Mouse (Mus musculus) splenic B cell, adult 2 months (primary cell): ENCODE data around the gene Ankrd7.
"Not testable (repeated sequence)": the region's sequence is repeated elsewhere in the genome, so short reads cannot be mapped to it uniquely, and the experiment has no call there.

Source experiments
- DNase-seq: peaks from one replicate; pipeline ENCODE4 v3.0.0-alpha.2; 2011; ENCODE audit warnings: low read depth, low spot score
- H3K27me3 ChIP-seq: 2 replicates; pipeline ENCODE4 v1.6.1; 2012; ENCODE audit warnings: mild to moderate bottlenecking, low read length, moderate library complexity, mixed read lengths; ENCODE audit not compliant: control insufficient read depth, poor library complexity, insufficient read depth, severe bottlenecking
- H3K36me3 ChIP-seq: 2 replicates; pipeline ENCODE4 v1.6.1; 2012; ENCODE audit warnings: mild to moderate bottlenecking, low read length, moderate library complexity, mixed read lengths; ENCODE audit not compliant: control insufficient read depth, poor library complexity, insufficient read depth, severe bottlenecking

Ankrd7 gene

DNA sequence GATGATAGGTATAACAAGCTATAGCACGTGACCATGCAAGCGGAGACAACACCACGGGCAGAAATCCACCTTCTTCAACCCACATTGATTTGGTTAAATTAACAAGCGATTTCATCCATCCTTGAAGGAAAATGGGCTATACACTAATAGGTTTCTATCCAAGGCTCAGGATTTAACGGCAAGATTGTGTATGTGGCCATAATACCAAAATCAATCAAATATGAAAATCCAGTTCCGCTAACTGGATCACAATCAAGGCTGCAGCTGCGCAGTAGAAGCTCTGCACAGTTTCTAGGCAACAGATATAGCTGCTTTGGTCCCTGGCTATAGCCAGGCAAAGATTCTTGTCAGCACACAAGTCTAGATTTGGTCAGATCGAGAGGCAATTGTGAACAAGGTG lies at the start of gene Ankrd7:
Ankrd7 (plus strand) TSS at position 301 of the 400 bp plus-strand sequence.
- H3K27me3 ChIP-seq = no peaks in the 10 kb centered on the region
- DNase-seq = no peak

DNA sequence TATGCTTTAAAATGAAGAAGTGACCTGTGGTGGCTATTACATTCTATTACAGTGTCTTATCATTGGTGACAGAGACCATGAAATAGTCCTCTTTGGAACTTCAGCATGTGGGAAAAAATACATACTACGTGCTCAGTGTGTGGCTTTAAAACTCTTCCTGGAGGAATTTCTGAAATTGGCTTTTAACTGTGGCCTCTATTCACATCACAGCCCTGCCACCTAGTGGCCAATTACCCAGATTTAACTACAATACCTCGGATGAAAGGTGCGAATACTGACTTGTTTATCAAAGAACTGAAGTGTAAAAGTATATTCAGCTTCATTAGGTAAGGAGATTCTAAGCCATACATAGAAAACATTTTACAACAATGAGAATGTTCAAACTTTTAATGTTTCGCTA lies 46.8 kb upstream of the Ankrd7 start:
- peak; percentile 20 for DNase-seq
- H3K36me3 ChIP-seq = no peaks in the 10 kb centered on the region
- H3K27me3 ChIP-seq = no peaks in the 10 kb centered on the region; the same call in 1 of the 2 replicates

More for the DNA sequence above, at the start of gene Ankrd7:
- H3K36me3 ChIP-seq = no peaks in the 10 kb centered on the region

DNA sequence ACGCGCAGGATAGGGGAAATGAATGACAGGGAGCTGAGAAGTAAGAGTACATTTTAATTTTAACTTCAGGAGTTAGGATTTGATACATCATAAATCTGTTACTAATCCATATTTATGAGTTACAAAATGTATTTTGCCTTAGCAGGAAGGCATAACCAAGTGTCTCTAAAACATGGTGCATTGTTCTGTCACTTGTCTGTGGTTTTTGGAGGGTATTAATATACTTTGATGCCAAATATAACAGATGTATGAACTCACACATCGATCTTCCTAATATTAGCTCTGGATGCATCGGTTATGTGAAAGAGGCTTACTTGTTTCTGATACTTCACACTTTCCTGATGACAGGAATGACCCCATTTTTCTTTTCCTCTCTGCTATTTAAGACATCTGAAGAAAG lies 45.9 kb upstream of the Ankrd7 start:
- Histone ChIP-seq H3K36me3 (no peaks in the 10 kb centered on the region), H3K27me3 (no peaks in the 10 kb centered on the region; the same call in 1 of the 2 replicates)
- no peak for DNase-seq

DNA sequence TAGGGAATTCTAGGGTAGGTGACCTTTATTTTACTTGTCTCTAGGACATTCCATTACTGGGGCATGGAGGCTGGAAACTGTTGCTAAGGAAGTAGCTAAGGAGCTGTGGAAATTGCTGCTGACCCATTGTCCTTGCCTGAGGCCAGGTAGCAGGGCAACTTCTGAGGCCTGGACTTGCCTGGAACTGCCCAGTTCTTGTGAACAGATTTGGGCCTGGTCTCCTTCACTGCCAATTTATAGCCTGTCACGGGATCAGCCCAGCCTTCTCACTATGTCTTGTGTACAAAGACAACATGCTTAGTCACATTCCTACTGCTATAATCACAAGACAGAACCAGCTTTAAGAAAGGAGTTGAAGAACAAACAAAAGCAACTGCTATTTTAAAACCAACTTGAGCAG lies 43.3 kb upstream of the Ankrd7 start:
- no peak for DNase-seq
- Histone ChIP-seq H3K27me3 (no peaks in the 10 kb centered on the region; the same call in 1 of the 2 replicates), H3K36me3 (no peaks in the 10 kb centered on the region)

DNA sequence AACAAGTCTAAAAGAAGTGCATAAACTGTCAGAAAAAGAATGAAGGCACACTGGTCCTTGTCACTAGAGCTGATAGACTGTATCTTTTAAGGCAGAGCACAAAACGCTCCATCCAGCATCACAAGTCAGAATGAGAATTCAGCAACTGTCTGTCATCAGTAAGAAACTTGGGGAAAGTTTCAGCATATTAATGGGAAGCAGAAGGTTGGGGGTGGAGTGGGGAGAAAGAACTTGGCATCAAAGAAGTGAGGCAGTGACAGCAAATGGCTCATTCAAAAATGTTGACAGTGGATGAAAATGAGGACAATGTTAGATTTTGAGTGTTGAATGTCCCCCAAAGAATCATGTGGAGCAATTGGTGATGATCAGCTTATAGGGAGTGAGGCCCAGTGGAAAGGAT lies 33.2 kb upstream of the Ankrd7 start:
- Histone ChIP-seq H3K27me3 (no peaks in the 10 kb centered on the region), H3K36me3 (no peaks in the 10 kb centered on the region)
- no peak for DNase-seq

DNA sequence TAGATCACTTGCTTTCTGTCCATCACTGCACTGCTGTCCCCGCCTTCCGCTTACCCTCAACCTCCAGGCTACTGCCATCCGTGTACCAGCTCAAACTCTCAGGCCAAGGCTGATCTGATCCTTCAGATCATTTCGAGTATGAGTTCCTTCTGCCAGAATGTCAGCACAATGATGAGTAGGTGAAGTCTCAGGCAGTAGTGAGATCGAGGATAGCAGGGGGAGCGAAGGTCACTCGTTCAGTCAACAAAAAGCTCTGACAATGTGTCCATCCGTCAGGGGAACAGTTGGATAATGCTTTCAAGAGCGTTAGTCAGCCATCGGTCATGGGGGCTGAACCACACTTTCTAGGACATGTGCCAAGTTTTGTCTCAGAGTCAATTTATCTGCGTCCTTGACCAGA lies 21.6 kb upstream of the Ankrd7 start:
- not testable (repeated sequence) for H3K36me3 ChIP-seq, DNase-seq, H3K27me3 ChIP-seq

DNA sequence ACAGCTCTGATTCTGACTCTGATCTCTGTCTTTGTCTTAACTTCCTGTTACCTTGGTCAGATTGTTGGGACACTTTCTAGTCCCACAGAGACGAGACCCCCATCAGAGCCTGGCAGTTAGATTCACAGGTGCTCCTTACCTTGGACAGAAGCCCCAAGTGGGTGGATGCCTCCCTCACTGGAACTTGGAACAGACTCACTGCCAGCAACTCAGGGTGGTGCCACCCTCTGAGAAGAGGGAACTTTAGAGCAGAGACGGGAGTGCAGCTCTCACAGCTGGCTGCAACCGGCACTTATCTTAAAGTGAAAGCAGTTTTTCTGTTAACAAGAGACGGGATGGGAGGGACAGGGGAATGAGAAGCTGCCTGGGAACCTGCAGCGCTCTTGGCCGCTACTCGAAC lies 20.5 kb upstream of the Ankrd7 start:
- H3K36me3 ChIP-seq, DNase-seq, H3K27me3 ChIP-seq: not testable (repeated sequence)

DNA sequence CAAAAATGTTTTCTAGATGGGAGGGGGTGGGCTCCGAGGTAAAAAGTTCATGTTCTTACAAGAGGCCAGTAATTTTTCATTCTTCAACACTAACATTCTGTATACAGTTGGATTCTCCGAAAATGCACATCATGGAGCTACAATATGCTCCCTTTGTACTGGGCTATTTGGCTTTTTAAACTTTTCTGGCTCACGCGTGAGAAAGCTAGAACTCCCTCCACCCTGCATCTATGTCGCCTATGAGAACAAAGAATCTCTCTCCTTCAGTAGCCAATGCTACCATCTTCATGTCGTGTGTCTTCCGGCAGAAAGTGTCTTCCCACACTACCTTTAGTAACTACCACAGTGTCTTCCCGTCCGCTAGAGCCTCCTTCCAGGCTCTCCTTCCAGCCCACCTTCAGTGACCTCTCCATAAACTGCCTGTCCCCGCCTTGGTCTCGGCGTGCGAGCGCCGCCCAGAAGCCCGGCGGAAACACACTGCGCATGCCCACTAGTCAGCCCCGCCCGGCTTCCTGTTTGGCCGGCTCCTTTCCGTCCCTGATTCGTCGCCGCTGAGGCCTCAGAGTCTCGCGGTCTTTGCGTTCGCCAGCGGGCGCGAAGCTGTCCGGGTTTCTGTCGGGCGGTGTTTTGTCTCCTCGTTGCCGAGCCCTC lies 17.9 kb upstream of the Ankrd7 start, which contains the start of gene Lsm8:
Lsm8 (plus strand) TSS at position 529 of the 651 bp plus-strand sequence.
- peak; percentile 96 for DNase-seq
- H3K36me3 ChIP-seq = no peaks in the 10 kb centered on the region
- no peaks in the 10 kb centered on the region for H3K27me3 ChIP-seq

DNA sequence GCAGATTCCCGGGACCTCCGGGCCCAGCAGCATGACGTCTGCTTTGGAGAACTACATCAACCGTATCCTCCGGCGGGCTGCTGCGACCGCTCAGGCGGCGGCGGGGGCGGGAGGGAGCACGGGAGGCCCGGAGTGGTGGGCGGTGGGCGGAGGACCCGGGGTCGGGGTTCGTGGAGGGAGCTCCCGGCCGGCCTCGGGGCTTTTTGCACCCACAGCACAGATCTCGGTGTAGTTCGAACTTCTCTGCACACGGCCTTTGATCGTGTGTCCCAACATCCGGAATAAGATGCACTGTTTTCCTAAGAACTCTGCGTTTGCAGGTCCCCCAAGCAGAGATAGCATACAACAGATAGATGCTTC lies 17.4 kb upstream of the Ankrd7 start:
- no peaks in the 10 kb centered on the region for H3K27me3 ChIP-seq
- peaks cover 2% of the 10 kb centered on the region; the same call in 1 of the 2 replicates for H3K36me3 ChIP-seq
- no peak for DNase-seq

DNA sequence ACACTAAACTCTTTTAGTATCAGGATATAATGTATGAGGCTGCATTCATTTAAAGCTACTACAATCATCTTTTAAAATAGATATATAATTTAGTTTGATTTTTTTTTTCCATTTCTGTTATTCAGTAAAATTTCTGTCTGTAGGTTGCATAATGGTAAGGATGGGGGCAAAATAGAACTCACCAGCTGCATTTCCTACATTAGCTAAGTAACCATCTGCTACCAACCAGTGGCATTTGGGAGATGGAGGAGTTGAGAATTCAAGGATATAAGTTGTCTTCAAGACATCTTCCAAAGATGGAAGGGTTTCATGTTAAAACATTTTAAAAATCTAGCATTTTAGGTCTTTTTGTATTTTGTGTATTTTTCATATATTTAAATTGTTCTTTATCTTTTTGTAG lies 10.8 kb upstream of the Ankrd7 start:
- H3K27me3 ChIP-seq = no peaks in the 10 kb centered on the region
- peaks cover 4% of the 10 kb centered on the region; the same call in 1 of the 2 replicates for H3K36me3 ChIP-seq
- DNase-seq = no peak

DNA sequence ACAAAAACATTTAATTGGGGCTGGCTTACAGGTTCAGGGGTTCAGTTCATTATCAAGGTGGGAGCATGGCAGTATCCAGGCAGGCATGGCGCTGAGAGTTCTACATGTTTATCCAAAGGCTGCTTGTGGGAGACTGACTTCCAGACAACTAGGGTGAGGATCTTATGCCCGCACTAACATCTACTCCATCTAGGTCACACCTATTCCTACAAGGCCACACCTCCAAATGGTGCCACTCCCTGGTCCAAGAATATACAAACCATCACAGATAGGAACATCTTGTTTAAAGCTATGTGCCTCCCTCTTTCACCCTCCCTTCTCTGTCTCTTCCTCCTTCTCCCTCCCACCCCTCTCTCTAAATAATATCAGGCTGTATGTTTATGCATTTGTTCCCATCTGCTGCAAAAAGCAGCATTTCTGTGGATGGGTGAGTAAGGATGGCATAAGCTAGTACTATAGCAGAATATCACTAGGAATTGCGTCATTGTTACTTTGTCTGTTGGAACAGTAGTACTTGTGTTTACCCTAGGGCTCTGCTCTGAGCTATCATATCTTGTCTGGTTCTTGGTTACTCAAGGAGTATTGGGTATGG lies 9.5 kb upstream of the Ankrd7 start:
- peaks cover 4% of the 10 kb centered on the region; the same call in 1 of the 2 replicates for H3K36me3 ChIP-seq
- DNase-seq = no peak
- H3K27me3 ChIP-seq = no peaks in the 10 kb centered on the region

DNA sequence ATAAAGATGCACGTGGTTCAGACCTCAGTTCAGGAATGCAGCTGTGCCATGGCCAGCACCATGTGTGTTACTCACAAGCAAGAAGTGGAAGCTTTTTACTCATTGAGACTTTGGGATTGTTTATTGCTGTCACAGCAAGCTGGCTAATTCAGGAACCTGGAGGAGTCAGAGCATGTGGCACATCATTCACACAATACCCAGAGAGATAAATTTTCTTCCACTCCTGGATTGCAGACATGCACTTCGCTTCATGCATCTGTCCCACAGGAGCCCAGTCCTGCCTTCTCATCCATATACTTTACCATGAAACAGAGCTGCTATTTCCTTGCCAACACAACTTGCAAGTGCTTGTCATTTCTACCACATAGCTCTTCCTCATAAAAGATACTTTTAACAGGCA lies 22.9 kb downstream of the Ankrd7 start:
- no peak for DNase-seq
- no peaks in the 10 kb centered on the region for H3K27me3 ChIP-seq
- H3K36me3 ChIP-seq = no peaks in the 10 kb centered on the region

DNA sequence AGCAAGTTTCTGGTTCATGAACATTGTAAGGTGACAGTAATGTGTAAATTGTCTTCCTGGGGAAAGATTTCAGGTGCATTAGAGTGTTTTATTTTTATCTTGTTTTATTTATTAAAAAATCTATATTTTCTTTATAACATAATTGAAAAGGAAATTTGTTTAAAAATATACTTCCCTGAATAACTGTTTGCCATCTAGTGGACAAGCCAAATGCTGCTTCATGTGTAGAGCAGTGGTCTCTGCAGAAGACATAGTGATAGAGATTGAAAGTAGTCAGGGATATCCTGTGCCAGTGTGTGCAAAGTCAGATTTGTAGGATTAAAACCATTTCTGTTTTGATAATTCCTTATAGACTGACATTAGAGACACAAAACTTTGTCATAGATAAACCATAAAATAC lies 28.0 kb downstream of the Ankrd7 start:
- Histone ChIP-seq H3K36me3 (no peaks in the 10 kb centered on the region), H3K27me3 (no peaks in the 10 kb centered on the region)
- no peak for DNase-seq

DNA sequence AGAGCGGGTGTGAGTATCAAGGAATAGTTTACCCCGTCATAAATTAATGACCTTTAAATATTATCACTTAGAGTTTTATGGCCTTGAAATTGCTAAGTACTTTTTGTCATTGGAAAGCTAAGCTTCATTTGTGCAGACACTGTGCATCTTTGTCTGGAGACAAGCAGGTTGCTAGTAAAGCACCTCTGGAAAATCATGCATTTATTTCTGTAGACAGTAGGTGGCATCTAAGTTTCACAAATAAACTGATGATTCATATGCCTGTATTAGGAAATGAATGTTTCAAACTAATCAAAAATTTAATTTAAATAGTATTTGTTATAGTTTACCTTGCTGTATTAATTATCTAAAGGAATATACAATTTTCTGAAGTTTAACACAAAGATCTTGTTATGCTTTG lies 41.1 kb downstream of the Ankrd7 start:
- H3K36me3 ChIP-seq = no peaks in the 10 kb centered on the region
- DNase-seq = no peak

DNA sequence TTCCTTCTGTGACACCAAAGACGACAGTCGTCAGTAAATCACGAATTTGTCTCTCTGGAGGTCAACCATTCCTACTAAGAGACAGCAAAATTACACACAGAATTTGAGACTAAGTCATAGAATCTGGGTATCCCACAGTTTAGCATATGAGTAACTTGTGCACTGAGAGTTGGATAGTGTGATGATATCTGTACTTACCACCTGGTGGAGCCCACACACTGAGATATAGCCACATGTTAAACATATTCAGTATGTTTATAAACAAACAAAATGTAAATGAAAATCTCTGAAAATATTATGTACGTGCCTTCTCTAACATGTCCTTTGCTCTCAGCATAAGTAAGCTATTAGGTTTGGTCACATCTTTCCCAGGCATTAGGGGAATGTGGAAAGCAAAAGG lies 47.1 kb downstream of the Ankrd7 start:
- no peak for DNase-seq
- no peaks in the 10 kb centered on the region for H3K36me3 ChIP-seq
- no peaks in the 10 kb centered on the region for H3K27me3 ChIP-seq

More for the DNA sequence above, 41.1 kb downstream of the Ankrd7 start:
- no peaks in the 10 kb centered on the region for H3K27me3 ChIP-seq

DNA sequence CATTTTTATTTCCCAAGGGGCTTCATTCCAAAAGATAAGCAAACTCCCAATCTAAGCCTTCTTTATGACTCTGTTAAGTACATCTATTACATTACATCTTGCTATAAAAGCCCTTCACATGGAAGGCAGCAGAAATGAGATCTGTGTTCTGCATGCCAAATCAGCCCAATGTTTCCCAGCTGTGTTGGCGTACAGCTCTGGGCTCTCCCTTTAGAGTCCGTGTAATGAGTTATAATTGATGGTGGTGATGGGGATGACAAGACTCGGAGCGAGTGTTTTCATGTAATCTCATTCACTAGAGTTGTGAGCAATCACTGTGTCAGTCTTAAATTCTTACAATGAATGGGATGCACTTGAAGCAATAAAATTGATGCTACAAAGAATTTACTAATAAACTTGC lies 49.9 kb downstream of the Ankrd7 start:
- H3K27me3 ChIP-seq = no peaks in the 10 kb centered on the region
- DNase-seq = no peak
- no peaks in the 10 kb centered on the region for H3K36me3 ChIP-seq
